Mouse (Mus musculus) c-Kit-positive CD71-negative TER-119-negative erythroid progenitor cells, embryonic 14.5 days (primary cell): ENCODE results near the gene Plscr2.
"Not testable (repeated sequence)": the region's sequence is repeated elsewhere in the genome, so short reads cannot be mapped to it uniquely, and the experiment has no call there.

ENCODE experiments used
- DNase-seq: peaks from one replicate; pipeline ENCODE4 v3.0.0-alpha.2; 2013; ENCODE audit warnings: low read depth

Plscr2 gene

GRCm38 (mm10) chr9:92273956-92274762 is 1.2 kb upstream of the Plscr2 start:
- DNase-seq, result no peak

DNA sequence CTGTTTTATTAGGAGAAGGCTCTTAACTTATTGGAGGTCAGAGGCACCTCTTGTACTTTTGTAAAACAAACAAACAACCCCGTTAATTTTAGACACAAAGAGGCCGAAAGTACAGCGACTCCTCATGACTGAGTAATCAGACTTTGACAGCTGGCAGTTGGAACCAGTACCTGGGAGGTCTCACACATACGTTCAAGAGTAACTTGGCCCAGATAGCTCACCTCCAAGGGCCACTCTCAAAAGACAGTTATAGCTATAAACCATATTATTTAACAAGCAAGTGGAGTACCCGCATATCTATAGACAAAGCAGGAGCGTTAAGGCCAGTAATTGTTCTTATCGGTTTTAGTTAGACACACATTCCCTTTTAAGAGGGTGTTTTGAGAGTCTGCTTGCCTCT is 958 bp downstream of the Plscr2 start:
- no peak for DNase-seq

- DNase-seq, result no peak
Measured at GRCm38 (mm10) chr9:92280048-92280447, 4.6 kb downstream of the Plscr2 start.

GRCm38 (mm10) chr9:92282563-92283171 is 7.3 kb downstream of the Plscr2 start:
- DNase-seq, result no peak

- DNase-seq, result no peak
Measured at GRCm38 (mm10) chr9:92289675-92290074, 14.3 kb downstream of the Plscr2 start.

GRCm38 (mm10) chr9:92292169-92292568 is 16.8 kb downstream of the Plscr2 start:
- DNase-seq, result no peak

DNA sequence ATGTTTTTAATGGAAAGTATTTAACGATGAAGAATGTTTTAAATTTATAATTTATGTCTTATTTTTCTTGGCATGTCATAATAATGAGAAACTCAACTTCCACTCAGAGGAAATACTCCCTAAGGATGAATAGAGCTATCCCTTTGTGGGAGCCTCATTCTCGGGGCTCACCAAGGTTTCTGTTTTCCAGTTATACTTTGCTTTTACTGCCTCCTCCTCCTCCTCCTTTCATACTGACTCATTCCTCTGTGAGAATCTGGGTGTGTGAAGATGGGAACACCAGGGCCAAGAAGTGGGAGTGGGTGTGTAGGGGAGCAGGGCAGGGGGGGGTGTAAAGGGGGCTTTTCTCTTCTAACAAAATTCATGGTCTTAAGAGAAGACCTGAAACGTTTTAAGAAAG is 17.5 kb downstream of the Plscr2 start:
- DNase-seq, result no peak

DNA sequence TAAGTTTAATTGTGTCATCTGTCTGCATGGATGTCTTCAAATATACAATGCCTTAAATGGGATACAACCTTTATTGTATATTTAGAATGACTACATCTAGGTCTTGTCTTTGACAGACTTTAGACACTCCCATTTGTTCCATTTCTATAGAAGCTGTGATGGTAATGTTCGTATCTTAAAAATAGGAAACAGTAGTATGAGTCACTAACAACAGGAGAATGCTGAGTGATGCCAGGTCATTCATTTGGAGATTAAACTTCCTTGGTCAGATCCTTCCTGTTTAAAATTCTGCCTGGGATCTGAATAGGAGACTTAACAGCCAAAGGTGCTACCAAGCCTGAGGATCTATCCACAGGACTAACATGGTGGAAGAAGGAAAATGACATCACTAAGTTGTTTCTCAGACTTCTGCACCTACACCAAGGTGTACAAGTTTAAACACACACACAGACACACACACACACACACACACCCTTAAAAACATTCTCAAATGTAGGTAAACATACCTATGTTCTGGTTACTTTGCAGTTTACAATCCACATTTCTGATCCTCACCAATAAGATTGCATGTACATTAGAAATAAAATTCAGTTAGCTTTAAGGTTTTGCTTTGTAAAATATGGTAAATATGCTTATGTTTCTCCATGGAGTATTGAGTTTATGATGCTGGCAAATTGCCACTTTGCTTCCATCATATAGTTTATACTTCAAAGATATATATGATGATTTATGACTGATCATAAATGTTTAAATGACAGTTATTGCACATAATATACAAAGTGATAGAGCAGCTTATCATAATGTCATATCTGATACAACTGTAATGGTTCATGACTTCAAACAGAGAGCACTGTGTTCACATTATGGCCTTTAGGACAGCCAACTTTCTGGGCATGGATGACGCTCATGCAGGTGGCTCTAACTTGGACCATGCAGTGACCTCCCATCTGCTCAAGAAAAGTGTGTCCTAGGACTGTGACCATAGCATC is 18.5 kb downstream of the Plscr2 start:
- DNase-seq, result no peak

GRCm38 (mm10) chr9:92298288-92298687 is 22.9 kb downstream of the Plscr2 start:
- DNase-seq, result no peak

GRCm38 (mm10) chr9:92301213-92301612 is 25.8 kb downstream of the Plscr2 start:
- DNase-seq, result no peak

GRCm38 (mm10) chr9:92305075-92305474 is 29.7 kb downstream of the Plscr2 start:
- no peak for DNase-seq

DNA sequence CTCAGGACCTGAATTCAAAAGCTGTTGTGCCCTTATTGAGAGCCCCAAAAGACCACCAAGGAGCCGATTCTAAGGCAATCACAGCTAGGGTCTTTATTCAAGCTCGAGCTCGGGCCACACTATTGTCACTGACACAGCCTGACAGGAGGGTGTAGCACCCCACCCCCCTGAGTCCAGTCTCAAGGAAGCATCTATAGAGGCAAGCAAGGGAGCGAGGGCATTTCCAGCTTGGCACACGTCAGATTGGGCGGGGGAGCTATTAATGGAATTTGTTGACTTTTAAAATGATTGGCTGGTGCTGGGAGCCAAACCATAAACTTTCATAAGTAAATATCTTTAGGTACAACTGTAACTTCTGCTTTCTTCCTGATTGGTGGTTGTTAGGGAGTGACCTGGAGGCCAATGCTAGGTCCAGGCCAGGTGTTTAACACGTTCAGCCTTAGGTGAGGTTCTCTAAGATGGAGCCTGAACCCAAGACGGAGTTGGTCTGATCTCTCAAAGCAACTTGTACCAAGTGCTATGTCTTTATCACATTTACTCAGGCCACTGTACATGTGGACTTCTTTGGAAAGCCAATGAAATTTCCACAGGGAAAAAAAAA is 30.3 kb downstream of the Plscr2 start:
- DNase-seq, result no peak

GRCm38 (mm10) chr9:92309077-92309476 is 33.7 kb downstream of the Plscr2 start, which contains the start of gene 1700057G04Rik:
1700057G04Rik (plus strand) TSS chr9:92309377.
- DNase-seq, result no peak

- no peak for DNase-seq
Measured at GRCm38 (mm10) chr9:92316791-92317190, 41.4 kb downstream of the Plscr2 start.

DNA sequence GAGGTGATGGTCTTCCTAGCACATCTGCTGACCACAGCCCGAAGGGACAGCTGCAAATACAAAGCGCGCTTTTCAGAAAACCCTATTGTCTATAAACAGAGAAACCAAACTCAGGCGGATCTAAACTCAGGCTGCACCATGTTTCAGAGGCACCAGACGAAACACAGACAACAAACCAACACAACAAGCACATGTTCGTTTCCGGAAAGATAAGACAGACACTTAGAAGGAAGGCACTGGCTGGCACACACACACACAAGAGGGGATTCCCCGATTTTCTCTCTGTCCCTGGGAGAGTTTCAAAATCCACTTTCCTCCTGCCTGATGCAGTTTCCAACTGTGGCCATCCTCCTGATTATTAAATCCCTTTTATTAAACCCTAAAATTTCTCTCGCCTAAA is 50.5 kb downstream of the Plscr2 start:
- DNase-seq, result not testable (repeated sequence)

DNA sequence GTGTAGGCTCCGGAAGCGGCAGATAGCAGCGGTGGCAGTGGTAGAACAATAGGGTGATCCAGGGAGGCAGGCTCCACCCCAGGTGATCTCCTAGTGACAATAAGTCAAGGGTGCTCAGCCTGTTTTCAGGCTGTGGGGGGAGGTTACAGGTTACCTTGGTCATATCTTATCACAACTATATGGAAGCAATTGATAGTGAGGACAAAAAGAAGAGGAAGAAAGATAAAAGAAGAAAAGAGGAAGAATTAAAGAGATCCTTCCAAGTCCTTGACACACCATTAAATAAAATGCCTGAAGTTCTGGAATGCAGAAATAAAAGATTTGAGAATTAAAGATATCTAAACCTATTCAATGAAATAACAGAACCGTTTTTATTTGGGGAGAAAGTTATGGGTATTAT is 51.4 kb downstream of the Plscr2 start:
- DNase-seq, result no peak

DNA sequence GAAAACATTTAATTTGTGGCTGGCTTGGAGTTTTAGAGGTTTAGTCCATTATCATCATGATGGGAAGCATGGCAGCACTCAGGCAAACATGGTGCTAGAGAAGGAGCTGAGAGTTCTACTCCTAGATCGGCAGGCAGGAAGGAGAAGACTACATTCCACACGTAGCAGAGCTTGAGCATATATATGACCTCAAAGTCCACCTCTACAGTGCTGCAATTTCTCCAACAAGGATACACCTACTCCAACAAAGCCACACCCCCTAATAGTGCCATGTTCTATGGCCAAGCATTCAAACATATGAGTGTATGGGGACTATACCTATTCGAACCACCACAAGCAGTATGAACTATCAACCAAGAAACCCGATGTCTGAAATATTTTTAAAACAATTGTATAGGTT is 56.0 kb downstream of the Plscr2 start:
- no peak for DNase-seq

- DNase-seq, result no peak
Measured at GRCm38 (mm10) chr9:92334845-92335244, 59.4 kb downstream of the Plscr2 start.

DNA sequence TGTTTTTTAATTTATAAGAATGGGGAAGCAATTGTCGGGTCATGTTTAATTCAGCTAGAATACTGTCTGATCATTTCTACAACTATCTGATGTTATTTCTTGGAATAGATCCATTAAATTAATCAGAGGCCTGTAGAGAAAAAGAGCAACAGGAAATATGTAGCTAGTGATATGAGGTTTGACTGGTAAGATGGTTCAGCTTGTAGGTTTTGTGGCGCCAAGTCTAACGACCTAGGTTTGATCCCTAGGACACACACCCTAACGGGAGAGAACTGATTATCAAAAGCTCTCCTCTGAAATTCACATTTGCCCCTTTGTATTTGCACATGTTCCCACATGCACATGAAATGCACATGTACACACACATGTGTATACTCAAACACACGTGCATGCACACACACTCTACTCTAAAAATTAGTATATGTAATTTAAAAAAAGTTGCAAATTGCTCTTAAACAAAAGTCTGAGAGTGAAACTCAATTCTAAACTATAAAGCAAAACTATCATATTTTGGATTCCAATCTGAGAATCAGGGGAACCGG is 59.9 kb downstream of the Plscr2 start:
- no peak for DNase-seq

GRCm38 (mm10) chr9:92337063-92337462 is 61.7 kb downstream of the Plscr2 start:
- DNase-seq, result no peak

DNA sequence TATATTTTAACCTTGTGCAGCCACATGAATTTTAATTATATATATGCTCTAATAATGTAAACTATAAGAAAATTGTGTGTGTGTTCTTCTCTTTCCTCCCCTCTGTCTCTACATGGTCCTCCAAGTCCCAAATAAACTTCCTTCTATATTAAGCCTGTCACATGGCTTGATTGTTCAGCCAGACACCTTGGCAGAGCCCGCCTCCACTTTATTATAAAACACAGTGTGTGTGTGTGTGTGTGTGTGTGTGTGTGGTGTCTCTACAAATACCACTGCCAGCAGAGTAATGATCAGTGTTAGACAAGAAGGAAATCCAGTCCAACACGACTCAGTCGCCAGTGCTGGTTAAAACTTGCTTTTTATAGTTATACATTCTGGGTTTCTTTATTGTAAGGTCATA is 62.3 kb downstream of the Plscr2 start:
- no peak for DNase-seq

GRCm38 (mm10) chr9:92338954-92339353 is 63.6 kb downstream of the Plscr2 start:
- DNase-seq, result no peak
